Mouse (Mus musculus) urinary bladder, postnatal 4 days (tissue): ENCODE data around the gene Rcc2.

Experiments used
- DNase-seq, 2 experiments: peaks; one replicate each; pipeline ENCODE4 v3.0.0; 2021 to 2022; ENCODE audit warnings: low spot score in 2 of 2

The Rcc2 gene

GRCm38 (mm10) chr4:140709617-140710016 lies 9.3 kb downstream of the Rcc2 start:
- DNase-seq, result no peak

DNA sequence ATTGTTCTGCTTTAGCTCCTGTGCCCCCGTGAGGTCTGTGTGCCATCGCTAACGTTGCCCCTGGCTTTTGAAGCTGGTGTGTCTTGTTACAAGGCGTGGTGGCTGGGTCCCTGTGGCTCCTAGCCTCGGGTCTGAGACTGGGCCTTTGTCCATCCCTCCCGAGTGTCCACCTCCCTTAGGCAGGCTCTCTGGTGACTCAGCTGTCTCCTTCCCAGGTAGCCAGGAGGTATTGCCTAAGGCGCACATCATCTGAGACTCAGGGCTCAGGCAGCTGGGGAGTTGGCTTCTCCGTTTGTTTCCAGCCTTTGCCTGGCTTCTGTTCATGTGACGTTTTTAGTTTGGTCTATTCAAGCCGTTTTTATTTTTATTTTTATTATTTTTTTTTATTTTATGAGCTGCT lies 10.4 kb downstream of the Rcc2 start:
- DNase-seq, result no peak

DNA sequence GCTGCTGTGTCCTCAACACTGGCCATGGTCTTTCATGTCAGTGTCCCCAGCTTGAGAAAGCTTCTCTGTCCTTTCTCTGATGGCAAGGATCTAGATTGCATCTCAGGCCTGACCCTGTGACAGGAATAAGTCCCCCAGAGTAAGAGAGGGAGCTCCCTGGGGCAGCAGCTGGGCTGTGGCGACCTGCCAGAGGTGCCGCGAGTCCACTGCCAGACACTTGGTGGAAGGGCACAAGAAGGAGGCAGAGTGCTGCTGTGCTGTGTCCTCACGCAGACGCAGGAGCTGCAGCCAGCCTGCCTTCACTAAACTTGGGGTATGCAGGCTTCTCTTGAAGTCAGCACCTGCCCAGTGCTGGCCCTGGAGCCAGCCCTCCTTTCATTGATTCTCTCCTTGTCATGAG lies 11.0 kb downstream of the Rcc2 start:
- no peak for DNase-seq

- peak; percentile 84 to 91 for DNase-seq
Measured at GRCm38 (mm10) chr4:140713480-140714365, 13.4 kb downstream of the Rcc2 start.

DNA sequence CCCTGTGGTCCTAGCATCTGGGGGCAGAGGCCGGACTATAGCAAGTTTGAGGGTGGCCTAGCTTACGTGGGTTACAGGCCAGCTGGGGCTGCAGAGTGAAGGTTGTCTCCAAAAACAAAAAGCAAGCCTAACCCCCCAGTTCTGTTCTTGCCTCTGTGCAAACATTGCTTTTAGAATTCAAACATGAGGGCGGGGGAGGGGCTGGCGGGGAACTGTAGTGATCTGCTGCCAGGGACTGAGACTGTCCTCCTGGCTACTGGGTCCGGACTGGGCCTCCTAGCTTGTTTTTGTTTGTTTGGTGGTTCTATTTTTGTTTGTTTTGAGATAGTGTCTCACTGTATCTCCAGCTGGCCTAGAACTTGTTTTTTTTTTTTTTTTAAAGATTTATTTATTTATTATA lies 14.2 kb downstream of the Rcc2 start:
- no peak for DNase-seq

- no peak for DNase-seq
Measured at GRCm38 (mm10) chr4:140716994-140717393, 16.7 kb downstream of the Rcc2 start.

- DNase-seq, result no peak
Measured at GRCm38 (mm10) chr4:140718436-140718835, 18.1 kb downstream of the Rcc2 start.

DNA sequence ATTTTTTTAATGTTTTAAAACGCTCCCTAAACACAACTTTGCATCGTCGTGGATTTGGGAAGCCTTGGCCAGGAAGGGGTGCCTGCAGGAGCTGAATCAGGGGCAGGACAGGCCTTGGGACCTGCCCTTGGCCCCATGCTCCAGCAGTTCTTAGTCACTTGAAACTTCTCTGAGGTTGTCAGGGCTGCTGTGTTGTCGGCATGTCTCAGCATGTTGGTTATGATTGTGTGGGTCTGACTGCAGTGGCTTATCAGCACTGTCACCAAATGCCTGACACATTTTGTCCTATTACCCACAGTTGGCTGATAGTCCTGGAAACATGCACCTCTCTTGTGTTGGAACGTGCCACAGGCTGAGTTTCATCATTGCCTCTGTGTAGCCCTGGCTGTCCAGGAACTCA lies 19.8 kb downstream of the Rcc2 start:
- no peak for DNase-seq

- no peak for DNase-seq
Measured at GRCm38 (mm10) chr4:140721968-140722490, 21.7 kb downstream of the Rcc2 start.

GRCm38 (mm10) chr4:140722710-140723109 lies 22.4 kb downstream of the Rcc2 start:
- no peak for DNase-seq

GRCm38 (mm10) chr4:140723192-140723591 lies 22.9 kb downstream of the Rcc2 start:
- no peak for DNase-seq

DNA sequence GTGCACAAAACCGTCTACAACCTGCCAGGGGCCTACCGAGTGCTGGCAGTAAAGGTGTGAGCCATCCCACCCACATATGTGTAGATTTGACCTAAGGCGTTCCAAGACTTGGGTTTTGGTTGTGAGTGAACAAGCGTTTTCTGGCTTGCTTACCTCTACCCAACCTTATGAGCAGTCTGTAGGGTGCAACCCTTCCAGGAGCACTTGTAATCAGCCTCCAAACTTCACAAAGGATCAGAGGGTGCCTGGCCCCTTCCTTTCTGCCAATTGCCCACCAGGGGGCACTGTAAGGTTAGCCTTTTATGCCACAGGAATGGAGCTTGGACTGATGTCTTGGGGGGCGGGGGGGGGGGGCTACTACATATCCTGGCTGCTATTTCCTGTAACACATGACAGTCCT lies 23.5 kb downstream of the Rcc2 start:
- no peak for DNase-seq

GRCm38 (mm10) chr4:140724739-140725138 lies 24.4 kb downstream of the Rcc2 start:
- DNase-seq, result no peak

DNA sequence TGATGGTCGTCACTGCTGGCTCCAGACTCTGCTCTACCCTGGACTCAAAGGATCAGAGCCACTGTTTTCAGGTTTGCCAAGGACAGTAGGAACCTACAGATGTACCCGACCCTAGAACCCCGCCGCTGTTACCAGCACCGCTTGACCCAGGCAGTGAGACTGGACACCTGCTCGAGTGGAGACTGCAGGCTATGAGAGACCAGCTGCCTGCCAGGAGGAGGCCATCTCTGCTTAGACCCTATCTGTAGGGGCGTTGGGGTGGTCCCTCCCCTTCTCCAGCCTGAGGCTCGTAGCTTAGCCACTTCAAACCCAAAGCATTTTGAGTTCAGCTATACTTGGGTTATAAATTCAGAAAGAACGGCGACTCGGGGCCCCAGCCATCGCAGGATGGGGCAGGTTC lies 26.6 kb downstream of the Rcc2 start:
- no peak for DNase-seq

GRCm38 (mm10) chr4:140731654-140732053 lies 31.3 kb downstream of the Rcc2 start:
- no peak for DNase-seq

DNA sequence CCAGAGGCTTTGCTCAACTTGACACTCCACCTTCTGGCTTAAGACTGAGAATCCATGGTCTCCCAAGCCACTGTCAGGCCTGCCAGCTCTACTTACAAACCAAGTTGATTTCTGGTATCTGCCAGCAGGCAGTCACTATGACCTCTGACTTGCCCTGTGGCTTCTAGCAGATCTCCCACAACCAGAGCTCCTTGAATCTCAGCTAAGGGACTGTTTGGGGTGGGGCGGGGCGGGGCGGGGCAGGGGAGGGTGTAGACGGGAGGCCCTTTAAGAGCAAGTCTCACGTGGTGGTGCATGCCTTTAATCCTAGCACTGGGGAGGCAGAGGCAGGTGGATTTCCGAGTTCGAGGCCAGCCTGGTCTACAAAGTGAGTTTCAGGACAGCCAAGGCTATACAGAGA lies 32.5 kb downstream of the Rcc2 start:
- no peak for DNase-seq

GRCm38 (mm10) chr4:140740655-140741054 lies 40.3 kb downstream of the Rcc2 start:
- DNase-seq, result no peak

DNA sequence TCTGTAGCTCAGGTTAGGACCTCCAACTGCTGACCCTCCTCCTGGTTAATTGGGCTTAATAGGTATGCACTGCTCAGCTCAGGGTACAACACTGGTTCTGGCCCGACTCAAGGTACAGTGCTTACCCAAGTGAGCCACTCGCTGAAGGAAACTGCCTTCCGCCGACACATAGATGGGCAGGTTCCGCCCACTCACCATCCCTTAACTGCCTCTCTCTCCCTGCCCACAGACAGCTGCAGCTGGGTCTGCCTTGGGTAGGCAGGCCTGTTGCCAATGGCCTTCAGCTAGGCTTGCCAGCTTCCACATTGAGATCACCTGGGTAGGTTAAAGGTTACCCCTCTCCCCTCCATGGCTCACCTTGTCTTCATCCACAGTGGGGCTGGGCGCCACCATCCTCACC lies 41.1 kb downstream of the Rcc2 start:
- DNase-seq, result no peak

DNA sequence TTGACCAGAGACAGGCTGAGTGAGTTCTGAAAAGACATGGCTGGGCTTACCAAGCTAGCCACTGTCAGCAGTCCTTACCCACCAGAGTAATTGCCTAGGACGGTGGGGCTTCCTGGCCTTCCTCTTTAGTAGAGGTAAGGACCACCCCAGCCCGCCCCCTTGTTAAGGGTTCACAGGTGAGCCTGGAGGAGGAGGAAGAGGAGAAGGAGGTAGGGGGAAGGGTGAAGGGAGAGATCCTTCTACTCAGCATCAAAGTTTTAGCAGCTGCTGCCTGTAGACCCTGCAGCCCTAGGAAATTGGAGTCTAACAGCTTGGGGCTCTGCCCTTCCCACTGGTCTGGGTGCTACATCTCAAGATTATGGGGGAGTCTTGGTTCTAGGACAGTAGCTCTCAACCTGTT lies 42.2 kb downstream of the Rcc2 start, which contains the start of gene Padi6:
Gene Padi6 (minus strand): TSS at position 101 of the 400 bp plus-strand sequence.
- DNase-seq, result no peak

DNA sequence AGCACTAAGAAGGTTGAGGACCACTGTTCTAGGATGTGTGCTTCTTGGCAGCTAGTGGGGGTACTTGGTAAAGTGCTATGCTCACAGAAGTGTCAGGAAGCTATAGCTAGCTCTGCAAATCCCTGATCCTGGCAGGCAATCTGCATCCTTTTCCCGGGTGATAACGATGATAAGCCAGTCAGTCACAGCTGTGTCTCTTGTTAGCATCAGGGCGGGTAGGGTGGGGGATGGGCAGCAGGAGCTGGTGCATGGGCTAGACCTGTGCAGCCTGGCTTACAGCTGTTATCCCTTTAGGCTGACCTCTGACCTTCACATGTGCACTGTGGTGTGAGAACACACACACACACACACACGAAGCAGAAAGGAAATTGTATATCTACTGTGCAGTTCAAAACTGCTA lies 42.7 kb downstream of the Rcc2 start:
- no peak for DNase-seq

DNA sequence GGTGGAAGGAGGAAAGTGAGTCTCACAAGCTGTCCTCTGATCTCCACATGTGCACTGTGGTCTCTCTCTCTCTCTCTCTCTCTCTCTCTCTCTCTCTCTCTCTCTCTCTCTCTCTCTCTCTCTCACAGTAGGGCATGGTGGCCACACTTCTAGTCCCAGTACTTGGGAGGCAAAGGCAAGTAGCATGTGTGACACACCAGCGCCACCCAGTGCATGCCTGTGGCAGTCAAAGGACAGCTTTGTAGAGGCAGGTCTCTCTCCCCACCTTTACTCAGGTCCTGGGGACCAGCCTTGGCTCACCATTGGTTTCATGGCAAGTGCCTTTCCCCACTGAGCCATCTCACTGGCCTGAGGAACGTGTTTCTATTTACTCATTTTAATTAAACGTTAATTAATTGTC lies 44.3 kb downstream of the Rcc2 start:
- no peak for DNase-seq

GRCm38 (mm10) chr4:140747978-140748377 lies 47.6 kb downstream of the Rcc2 start:
- DNase-seq, result no peak

- DNase-seq, result no peak
Measured at GRCm38 (mm10) chr4:140750328-140750727, 50.0 kb downstream of the Rcc2 start.
